ENCODE assay signal across 8 mouse cellular contexts in the genomic region with DNA sequence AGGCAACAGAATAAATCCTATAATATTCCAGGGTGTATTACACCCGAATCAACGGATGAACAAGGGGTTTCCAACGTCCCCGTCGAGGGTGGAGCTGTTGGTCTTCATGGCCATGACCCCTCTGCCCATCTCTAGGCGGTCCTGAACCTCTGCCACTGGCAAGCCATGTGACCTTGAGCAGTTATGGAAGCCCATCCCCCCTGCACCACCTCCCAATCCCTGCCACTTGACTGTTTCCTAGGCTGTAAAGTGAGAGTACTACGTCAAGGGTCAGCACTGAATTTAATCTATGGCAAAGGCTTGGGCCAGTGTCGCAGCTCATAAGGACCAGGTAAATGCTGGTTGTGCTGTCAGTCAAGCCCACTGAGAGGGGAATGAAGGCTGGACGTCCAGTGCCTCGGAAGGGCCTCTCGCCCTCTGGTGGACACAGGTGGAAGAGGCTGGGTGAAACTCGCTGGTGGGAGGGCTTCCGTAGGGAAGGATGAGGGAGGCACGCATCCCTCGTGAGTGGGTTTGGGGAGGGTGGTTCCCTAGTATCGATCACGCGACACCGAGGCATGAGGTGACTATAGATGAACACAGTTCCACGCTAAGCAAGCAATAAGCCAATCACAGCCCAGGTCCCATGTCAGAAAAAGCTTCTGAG. TPM values are rescaled to one million over a fixed set of nuclear protein-coding genes. Genes with fewer than 3 reads are reported as not detected.
DNase-seq lines count a peak whose midpoint lies in the region; ATAC-seq and TF ChIP-seq lines count a peak whose summit lies in the region.

No protein-coding gene starts in this region.

- no peaks in the 10 kb centered on the region for H3K27me3 ChIP-seq in heart, embryonic 11.5 days (ENCODE audit: control insufficient read depth, insufficient read depth, low read length)
- no peaks in the 10 kb centered on the region for H3K27me3 ChIP-seq in kidney, embryonic 16.5 days (ENCODE audit: insufficient read depth, low read length)
- no peaks in the 10 kb centered on the region for H3K27me3 ChIP-seq in stomach, postnatal 0 days (ENCODE audit: control insufficient read depth, insufficient read depth, low read length)

- 41% methylated on average over 20 of the region's 20 CpGs for WGBS in bone marrow, adult 2 months
- WGBS in heart, embryonic 11.5 days (ENCODE audit: insufficient replicate concordance): 28% methylated on average over 20 of the region's 20 CpGs
- WGBS in kidney, embryonic 16.5 days: 30% methylated on average over 20 of the region's 20 CpGs
- WGBS in stomach, postnatal 0 days: 31% methylated on average over 20 of the region's 20 CpGs

- no peak overlapping the region for H3K27ac ChIP-seq in bone marrow, adult 2 months (ENCODE audit: control insufficient read depth, insufficient read depth, low read depth, low read length, poor library complexity)
- no peak overlapping the region for H3K27ac ChIP-seq in heart, embryonic 11.5 days (ENCODE audit: low read depth, low read length)
- no peak overlapping the region for H3K27ac ChIP-seq in kidney, embryonic 16.5 days (ENCODE audit: low read length)
- H3K27ac ChIP-seq in stomach, postnatal 0 days (replicated peaks): no peak overlapping the region

- TF ChIP-seq EP300 in stomach, postnatal 0 days (optimal IDR thresholded peaks at IDR 0.05): no peak

- ATAC-seq in cerebellum, adult (ENCODE audit: insufficient number of reproducible peaks, low FRiP score, low TSS enrichment): no peak
- ATAC-seq in heart, embryonic 11.5 days (replicated peaks; ENCODE audit: insufficient number of reproducible peaks, low FRiP score, low TSS enrichment): no peak
- peak; percentile 35; the same call in 1 of the 2 replicates for ATAC-seq in kidney, embryonic 16.5 days (ENCODE audit: low FRiP score, low TSS enrichment)
- ATAC-seq in megakaryocyte-erythroid progenitor cell, adult 5-6 weeks (replicated peaks; ENCODE audit: low FRiP score, low TSS enrichment, poor library complexity, severe bottlenecking): peak; percentile 73; the same call in 1 of the 2 replicates
- ATAC-seq in stomach, postnatal 0 days (ENCODE audit: low FRiP score, low TSS enrichment): peak; percentile 48

- peak; percentile 77 for TF ChIP-seq CTCF in bone marrow, adult 2 months (IDR thresholded peaks at IDR 0.05; ENCODE audit: control insufficient read depth, insufficient read depth, low read length)
- peak; percentile 94 for TF ChIP-seq CTCF in stomach, postnatal 0 days (IDR thresholded peaks at IDR 0.05; ENCODE audit: low read depth)

- peaks cover 2% of the 10 kb centered on the region; the same call in 1 of the 2 replicates for H3K4me1 ChIP-seq in bone marrow, adult 2 months (ENCODE audit: control insufficient read depth, insufficient read depth, low read length)
- H3K4me1 ChIP-seq in heart, embryonic 11.5 days (ENCODE audit: control insufficient read depth, insufficient read depth, low read length): peaks cover 15% of the 10 kb centered on the region
- no peaks in the 10 kb centered on the region for H3K4me1 ChIP-seq in kidney, embryonic 16.5 days (ENCODE audit: insufficient read depth, low read length)
- no peaks in the 10 kb centered on the region for H3K4me1 ChIP-seq in stomach, postnatal 0 days (replicated peaks; ENCODE audit: control insufficient read depth, insufficient read depth)

- H3K9ac ChIP-seq in heart, embryonic 11.5 days (ENCODE audit: low read depth, low read length): no peak overlapping the region
- H3K9ac ChIP-seq in kidney, embryonic 16.5 days (replicated peaks; ENCODE audit: low read length): no peak overlapping the region
- no peak overlapping the region for H3K9ac ChIP-seq in stomach, postnatal 0 days (ENCODE audit: low read length)

- H3K9me3 ChIP-seq in heart, embryonic 11.5 days (replicated peaks; ENCODE audit: control insufficient read depth, low read length): no peaks in the 10 kb centered on the region
- H3K9me3 ChIP-seq in kidney, embryonic 16.5 days (ENCODE audit: low read length): no peaks in the 10 kb centered on the region
- H3K9me3 ChIP-seq in stomach, postnatal 0 days (ENCODE audit: control insufficient read depth, low read length): no peaks in the 10 kb centered on the region

- H3K4me3 ChIP-seq in bone marrow, adult 2 months (replicated peaks; ENCODE audit: control insufficient read depth, low read depth, low read length): no peak overlapping the region
- H3K4me3 ChIP-seq in heart, embryonic 11.5 days (ENCODE audit: low read depth, low read length): no peak overlapping the region
- no peak overlapping the region for H3K4me3 ChIP-seq in kidney, embryonic 16.5 days (ENCODE audit: low read length)
- H3K4me3 ChIP-seq in stomach, postnatal 0 days (ENCODE audit: low read depth, low read length): no peak overlapping the region

- 0 out of 2 replicates have a peak overlapping the region, but pooled peaks have one; percentile 29 for H3K4me2 ChIP-seq in heart, embryonic 11.5 days
- H3K4me2 ChIP-seq in kidney, embryonic 16.5 days (replicated peaks; ENCODE audit: low read depth, low read length): peak overlapping the region; percentile 36; the same call in 1 of the 2 replicates
- H3K4me2 ChIP-seq in stomach, postnatal 0 days (replicated peaks; ENCODE audit: low read depth): no peak overlapping the region

- TF ChIP-seq POLR2A in bone marrow, adult 2 months (IDR thresholded peaks at IDR 0.05; ENCODE audit: borderline replicate concordance, control insufficient read depth, low read depth, low read length): no peak

- DNase-seq in cerebellum, postnatal 25 days: peak; percentile 36 to 60
- DNase-seq in 416B (ENCODE audit: low read depth): peak; percentile 30
- DNase-seq in stomach, postnatal 0 days (ENCODE audit: low spot score): peak; percentile 60

- no peaks in the 10 kb centered on the region; the same call in 1 of the 2 replicates for H3K36me3 ChIP-seq in heart, embryonic 11.5 days (ENCODE audit: control insufficient read depth, insufficient read depth, low read length)
- H3K36me3 ChIP-seq in kidney, embryonic 16.5 days (ENCODE audit: insufficient read depth, low read length): no peaks in the 10 kb centered on the region
- no peaks in the 10 kb centered on the region for H3K36me3 ChIP-seq in stomach, postnatal 0 days (ENCODE audit: control insufficient read depth, insufficient read depth, low read length)

RNA-seq across cellular contexts. Expression of a gene that starts 18.8 kb away (rescaled TPM):
- 4.3 and 7.6 TPM in 2 replicates for polyA plus RNA-seq in bone marrow, adult 2 months (2011; ENCODE audit: insufficient read depth, insufficient read length, low replicate concordance, missing spikeins)
- 16.4 and 17.2 TPM in 2 replicates for polyA plus RNA-seq in heart, embryonic 11.5 days (2014; fragmentation: Nextera tagmentation; extraction: Ambion mirVana)
- polyA plus RNA-seq in kidney, embryonic 16.5 days (2015; fragmentation: Nextera tagmentation; extraction: Ambion mirVana): 16.8 and 19.7 TPM in 2 replicates
- total RNA-seq in megakaryocyte-erythroid progenitor cell, adult 5-6 weeks (2014; fragmentation: Nextera tagmentation): 0.25 TPM in 1 of 2 replicates, not detected in the other
- total RNA-seq in megakaryocyte-erythroid progenitor cell, adult 5-6 weeks (2017): 0.14 and 0.30 TPM in 2 replicates
- 3.5 and 4.3 TPM in 2 replicates for polyA plus RNA-seq in stomach, postnatal 0 days (2015; fragmentation: Nextera tagmentation; extraction: Ambion mirVana)

RNA-seq across cellular contexts. Expression of a gene that starts 55.5 kb away (rescaled TPM):
- polyA plus RNA-seq in bone marrow, adult 2 months (2011; ENCODE audit: insufficient read depth, insufficient read length, low replicate concordance, missing spikeins): 9.3 and 17.5 TPM in 2 replicates
- 47.8 and 51.3 TPM in 2 replicates for polyA plus RNA-seq in heart, embryonic 11.5 days (2014; fragmentation: Nextera tagmentation; extraction: Ambion mirVana)
- 62.2 and 69.0 TPM in 2 replicates for polyA plus RNA-seq in kidney, embryonic 16.5 days (2015; fragmentation: Nextera tagmentation; extraction: Ambion mirVana)
- 55.9 and 70.8 TPM in 2 replicates for total RNA-seq in megakaryocyte-erythroid progenitor cell, adult 5-6 weeks (2014; fragmentation: Nextera tagmentation)
- total RNA-seq in megakaryocyte-erythroid progenitor cell, adult 5-6 weeks (2017): 85.3 and 89.6 TPM in 2 replicates
- polyA plus RNA-seq in stomach, postnatal 0 days (2015; fragmentation: Nextera tagmentation; extraction: Ambion mirVana): 33.4 and 33.5 TPM in 2 replicates

Comparison
In these comparisons a context has a peak if more than half of its experiments do, and no peak if none do; other contexts are left out.
1. ATAC-seq: peak in kidney, embryonic 16.5 days (single experiment), megakaryocyte-erythroid progenitor cell, adult 5-6 weeks (single experiment) and stomach, postnatal 0 days (single experiment); none in cerebellum, adult (single experiment) and heart, embryonic 11.5 days (single experiment).
2. Peak in every context shown above with its lines, with median percentiles within 50 percentile points of each other: DNase-seq.